Mouse (Mus musculus): ENCODE results near the gene Gm20388. TPM values are rescaled to one million over a fixed set of nuclear protein-coding genes. Genes with fewer than 3 reads are reported as not detected.
"Not testable (repeated sequence)": the region's sequence is repeated elsewhere in the genome, so short reads cannot be mapped to it uniquely, and the experiment has no call there.

Gene Gm20388
- total RNA-seq, 1 experiment from 2014 or later: 18.4 TPM

DNA sequence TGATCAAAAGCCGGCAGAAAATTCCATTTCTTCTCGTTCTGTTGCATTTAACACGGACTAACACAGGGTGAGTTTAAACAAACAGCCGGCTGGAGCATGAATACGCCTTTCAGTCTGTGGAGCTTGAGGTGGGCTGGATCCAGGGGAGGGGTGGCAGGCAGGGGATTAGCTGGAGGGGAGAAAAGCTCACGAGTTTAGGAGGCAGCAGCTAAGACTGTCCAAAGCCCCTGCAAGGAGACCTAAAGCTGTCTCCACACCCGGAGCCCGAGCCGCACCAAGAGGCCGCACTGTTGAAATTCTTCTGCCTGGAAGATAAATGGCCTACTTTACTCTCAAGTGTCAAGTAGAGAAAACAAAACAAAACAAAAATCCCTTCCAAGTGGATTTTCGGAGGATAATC, 1485.5 kb downstream of the Gm20388 start:
- no peak for ATAC-seq (replicated peaks in 1 of 2; ENCODE audit: insufficient read depth in 1 of 2, low FRiP score in 2 of 2, low TSS enrichment in 1 of 2, low read depth in 1 of 2, poor library complexity in 2 of 2, severe bottlenecking in 2 of 2)

DNA sequence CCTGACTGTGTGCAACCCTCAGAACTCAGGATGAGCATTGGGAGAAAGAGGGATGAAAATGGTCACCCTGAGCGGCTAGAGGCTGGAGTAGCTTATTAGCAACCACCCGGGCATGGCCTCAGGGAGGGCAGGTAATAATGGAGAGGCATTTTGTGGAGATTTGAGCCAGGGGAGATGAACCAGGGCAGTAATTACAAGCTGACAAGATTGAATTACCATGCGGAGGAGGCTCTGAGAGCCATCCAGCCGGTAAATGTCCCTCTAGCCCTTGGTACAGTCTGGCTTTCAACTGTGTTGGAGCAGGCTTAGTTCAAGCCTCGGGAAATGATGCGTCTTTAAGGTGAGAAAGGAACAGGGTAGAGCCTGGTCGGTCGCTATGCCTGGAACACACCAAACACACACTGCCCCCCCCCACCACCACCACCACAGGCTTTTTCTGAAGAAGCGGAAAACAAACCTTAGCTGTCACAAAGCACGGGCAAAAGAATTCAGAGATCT, 1486.6 kb downstream of the Gm20388 start:
- no peak for ATAC-seq (replicated peaks in 1 of 2; ENCODE audit: insufficient read depth in 1 of 2, low FRiP score in 2 of 2, low TSS enrichment in 1 of 2, low read depth in 1 of 2, poor library complexity in 2 of 2, severe bottlenecking in 2 of 2)

DNA sequence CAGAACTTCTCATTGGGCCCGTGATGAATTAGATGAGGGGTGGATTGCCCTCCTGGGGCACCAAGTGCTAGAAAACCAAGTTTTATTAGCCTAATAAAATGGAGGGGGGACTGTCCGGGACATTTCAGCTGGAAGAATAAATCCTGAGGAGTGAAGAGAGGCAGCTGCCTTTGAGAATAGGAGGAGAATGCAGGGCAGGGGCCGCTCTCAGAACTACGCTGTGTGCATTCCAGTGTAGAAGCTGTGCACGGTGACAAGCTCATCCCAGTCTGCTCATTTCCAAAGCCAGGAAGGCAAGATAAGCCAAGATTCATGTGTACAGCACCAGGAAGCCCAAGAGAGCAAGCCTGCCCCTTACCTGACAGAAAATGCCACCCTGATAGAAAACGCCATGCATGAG, 1487.4 kb downstream of the Gm20388 start:
- no peak for ATAC-seq (replicated peaks in 1 of 2; ENCODE audit: insufficient read depth in 1 of 2, low FRiP score in 2 of 2, low TSS enrichment in 1 of 2, low read depth in 1 of 2, poor library complexity in 2 of 2, severe bottlenecking in 2 of 2)

DNA sequence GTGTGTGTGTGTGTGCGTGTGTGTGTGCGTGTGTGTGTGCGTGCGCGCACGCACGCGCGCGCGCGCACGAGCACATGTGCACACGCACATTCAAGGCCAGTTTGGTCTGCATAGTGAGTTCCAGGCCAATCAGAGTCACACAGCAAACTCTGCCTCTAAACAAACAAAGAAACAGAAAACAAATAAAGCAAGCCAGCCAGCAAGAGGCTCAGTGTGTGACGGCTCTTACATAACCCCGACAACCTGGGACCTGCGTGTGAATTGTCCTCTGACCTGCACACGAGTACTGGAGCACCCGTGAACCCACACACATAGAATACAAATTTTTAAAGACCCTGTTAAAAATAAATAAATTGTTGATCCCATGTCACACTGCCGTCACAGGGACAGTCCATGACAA, 1488.1 kb downstream of the Gm20388 start:
- ATAC-seq (replicated peaks in 1 of 2; ENCODE audit: insufficient read depth in 1 of 2, low FRiP score in 2 of 2, low TSS enrichment in 1 of 2, low read depth in 1 of 2, poor library complexity in 2 of 2, severe bottlenecking in 2 of 2): no peak

DNA sequence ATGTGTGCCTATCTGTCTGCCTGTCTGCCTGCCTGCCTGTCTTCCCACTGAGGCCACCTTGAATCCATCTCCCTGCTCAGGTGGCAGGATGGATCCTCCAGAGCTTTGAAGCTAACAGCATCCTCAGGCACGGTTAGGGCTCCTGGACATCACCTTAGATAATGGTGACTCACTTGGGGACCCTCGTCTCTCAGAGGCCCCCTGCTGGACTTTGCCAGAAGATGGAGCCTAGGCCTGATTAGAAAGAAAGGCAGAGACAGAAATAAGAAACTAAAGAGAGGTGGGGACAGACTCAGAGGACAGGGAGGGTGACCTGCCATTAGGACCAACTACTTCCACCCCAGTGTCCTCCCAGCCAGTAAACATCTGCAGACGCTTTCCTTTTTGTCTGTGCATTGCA, 1488.5 kb downstream of the Gm20388 start:
- ATAC-seq (replicated peaks in 1 of 2; ENCODE audit: insufficient read depth in 1 of 2, low FRiP score in 2 of 2, low TSS enrichment in 1 of 2, low read depth in 1 of 2, poor library complexity in 2 of 2, severe bottlenecking in 2 of 2): no peak

DNA sequence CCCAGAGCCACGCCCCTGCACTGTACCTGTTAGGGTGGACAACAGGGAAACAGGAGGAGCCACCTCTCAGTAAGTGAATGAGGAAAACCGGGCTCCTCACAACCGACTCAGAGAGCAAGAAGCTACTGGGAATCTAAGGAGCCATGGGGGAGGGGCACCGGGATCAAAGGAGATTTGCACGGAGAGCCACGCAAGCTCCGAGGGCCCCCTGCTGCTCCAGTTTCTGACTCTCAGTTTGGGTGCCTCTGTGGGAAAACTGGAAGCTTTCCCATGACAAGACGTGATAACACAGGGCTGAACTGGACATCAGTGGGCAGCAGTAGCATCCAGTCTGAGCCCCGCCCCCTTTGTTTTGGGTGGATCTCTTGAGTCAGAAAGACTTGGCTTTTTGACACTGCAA, 1489.9 kb downstream of the Gm20388 start:
- no peak for ATAC-seq (replicated peaks in 1 of 2; ENCODE audit: insufficient read depth in 1 of 2, low FRiP score in 2 of 2, low TSS enrichment in 1 of 2, low read depth in 1 of 2, poor library complexity in 2 of 2, severe bottlenecking in 2 of 2)

DNA sequence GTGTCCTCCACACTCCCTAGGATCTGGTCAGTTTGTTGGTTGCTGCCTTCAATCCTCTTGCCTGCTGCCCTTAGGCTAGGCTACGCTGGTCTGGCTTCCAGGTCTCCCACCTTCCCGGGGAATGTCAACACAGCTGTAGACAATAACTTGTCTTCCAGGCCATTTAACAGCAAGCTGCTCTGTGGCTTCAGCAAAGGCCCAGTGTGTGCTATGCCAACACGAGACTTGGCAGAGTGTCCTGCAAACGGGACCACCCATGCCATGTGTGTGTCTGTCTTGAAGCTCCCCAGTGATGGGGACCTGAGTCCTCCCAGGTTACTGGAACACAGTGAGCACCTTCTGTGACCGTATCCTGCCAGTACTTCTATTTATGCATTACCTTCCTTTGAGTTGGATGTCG, 1493.2 kb downstream of the Gm20388 start:
- ATAC-seq (replicated peaks in 1 of 2; ENCODE audit: insufficient read depth in 1 of 2, low FRiP score in 2 of 2, low TSS enrichment in 1 of 2, low read depth in 1 of 2, poor library complexity in 2 of 2, severe bottlenecking in 2 of 2): no peak

DNA sequence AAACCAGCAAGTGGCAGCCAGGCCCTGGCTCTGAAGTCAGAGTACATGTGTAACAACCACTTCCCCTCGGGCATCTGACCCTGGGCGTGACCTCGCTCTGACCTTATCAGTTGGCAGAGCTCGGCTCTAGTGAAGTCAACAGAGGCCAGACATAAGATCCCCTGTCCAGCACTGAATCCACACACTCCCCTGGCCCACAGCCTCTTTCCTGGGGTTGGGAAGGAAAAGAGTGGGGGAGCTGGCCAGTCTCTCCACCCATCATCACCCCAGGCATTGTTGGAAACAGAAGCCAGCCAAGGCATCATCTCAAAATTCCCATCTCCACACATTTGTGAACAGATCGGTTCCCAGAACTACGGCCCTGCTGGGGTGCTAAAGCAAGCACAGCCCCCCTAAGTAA, 1507.4 kb downstream of the Gm20388 start:
- ATAC-seq (replicated peaks in 1 of 2; ENCODE audit: insufficient read depth in 1 of 2, low FRiP score in 2 of 2, low TSS enrichment in 1 of 2, low read depth in 1 of 2, poor library complexity in 2 of 2, severe bottlenecking in 2 of 2): no peak

DNA sequence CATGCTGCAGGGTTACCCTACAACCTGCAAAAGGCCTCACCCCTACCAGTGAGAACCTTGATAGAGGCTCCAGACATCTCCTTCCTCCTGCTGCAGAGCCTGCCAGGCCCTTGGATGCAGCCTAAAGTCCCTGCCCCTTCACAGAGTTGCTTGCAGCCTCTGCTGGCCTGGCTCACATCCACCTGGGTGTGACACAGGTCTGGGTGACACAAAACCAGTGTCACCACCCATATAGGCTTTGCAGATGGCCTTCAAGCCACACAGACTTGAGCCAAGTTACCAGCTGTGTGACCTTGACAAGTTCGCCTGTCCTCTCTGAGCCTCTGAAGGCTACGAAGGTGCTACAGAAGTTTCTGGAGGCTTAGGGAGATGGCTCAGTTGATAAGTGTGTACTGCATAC, 1508.9 kb downstream of the Gm20388 start:
- no peak for ATAC-seq (replicated peaks in 1 of 2; ENCODE audit: insufficient read depth in 1 of 2, low FRiP score in 2 of 2, low TSS enrichment in 1 of 2, low read depth in 1 of 2, poor library complexity in 2 of 2, severe bottlenecking in 2 of 2)

DNA sequence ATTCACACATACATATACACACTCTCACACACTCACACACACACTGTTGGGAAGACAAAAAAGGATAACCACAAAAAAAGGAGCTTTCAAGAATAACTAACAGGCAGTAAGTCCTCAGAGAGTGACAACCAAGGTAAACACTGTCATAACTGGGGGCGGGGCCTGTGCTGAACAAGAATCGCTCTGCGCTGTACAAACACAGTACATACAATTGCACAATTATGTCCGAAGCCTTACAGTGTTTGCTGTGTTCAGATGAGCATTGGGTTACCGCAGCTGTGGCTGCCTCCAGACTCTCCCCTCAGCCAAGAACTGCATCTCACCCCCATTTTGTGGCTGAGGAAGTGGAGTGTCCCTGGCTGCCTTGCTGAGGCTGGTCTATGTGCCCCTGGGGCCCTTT, 1510.4 kb downstream of the Gm20388 start:
- ATAC-seq (replicated peaks in 1 of 2; ENCODE audit: insufficient read depth in 1 of 2, low FRiP score in 2 of 2, low TSS enrichment in 1 of 2, low read depth in 1 of 2, poor library complexity in 2 of 2, severe bottlenecking in 2 of 2): no peak

DNA sequence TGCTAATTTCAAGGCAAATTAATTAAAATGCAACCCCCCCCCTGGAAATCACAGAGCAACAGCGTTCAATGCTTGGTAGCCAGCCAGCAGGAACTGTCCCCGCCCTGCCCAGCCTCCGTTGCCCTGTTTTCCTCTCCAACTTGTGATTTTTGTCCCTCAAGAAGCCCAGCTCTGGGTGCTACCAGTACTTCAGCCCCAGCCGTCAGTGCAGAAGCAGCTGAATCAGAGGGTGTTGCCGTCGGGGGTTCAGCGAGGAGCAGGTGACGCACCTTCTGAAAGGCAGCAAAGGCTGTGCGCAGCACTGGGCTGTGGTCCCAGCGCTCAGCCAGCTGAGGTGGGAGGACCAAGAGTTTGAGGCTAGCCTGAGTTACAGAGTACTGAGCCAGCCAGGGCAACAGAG, 1513.4 kb downstream of the Gm20388 start:
- ATAC-seq (replicated peaks in 1 of 2; ENCODE audit: insufficient read depth in 1 of 2, low FRiP score in 2 of 2, low TSS enrichment in 1 of 2, low read depth in 1 of 2, poor library complexity in 2 of 2, severe bottlenecking in 2 of 2): no peak

DNA sequence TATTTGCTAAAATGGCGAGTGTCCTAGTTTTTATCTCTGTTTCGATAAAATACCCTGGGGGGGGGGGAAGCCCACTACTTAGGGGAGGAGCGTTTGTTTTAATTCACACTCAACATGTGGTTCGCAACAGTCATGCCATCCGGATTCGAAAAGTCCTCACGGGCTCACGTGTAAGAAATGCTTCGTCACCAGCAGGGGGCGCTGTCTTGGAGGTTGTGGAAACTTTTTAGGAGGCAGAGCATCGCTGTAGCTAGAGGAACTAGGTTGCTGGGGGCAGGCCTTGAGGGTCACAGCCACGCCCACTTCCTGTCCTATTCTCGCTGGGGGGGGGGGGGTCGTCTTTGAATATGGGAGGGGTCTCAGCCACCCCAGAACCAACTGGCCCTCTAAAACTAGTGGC, 1514.0 kb downstream of the Gm20388 start:
- ATAC-seq (replicated peaks in 1 of 2; ENCODE audit: insufficient read depth in 1 of 2, low FRiP score in 2 of 2, low TSS enrichment in 1 of 2, low read depth in 1 of 2, poor library complexity in 2 of 2, severe bottlenecking in 2 of 2): no peak

DNA sequence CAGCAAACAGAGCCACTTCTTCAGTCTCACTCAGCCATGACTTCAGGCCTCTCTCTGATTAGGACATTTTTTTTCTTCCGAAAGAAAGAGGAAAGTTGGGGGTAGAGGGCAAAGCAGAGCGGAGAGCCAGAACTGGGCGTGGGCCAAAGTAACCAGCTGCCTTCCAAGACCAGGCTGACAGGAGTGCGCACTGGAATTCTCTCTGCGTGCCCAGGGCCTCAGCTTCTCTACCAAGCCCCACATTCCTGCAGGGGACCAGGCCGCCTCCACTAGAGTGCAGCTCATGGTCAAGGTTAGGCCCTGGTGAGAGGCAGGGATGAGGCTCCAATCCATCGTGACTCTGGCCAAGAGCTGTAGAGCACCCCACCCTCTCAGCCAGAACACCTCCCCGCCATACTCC, 1520.9 kb downstream of the Gm20388 start:
- ATAC-seq (replicated peaks in 1 of 2; ENCODE audit: insufficient read depth in 1 of 2, low FRiP score in 2 of 2, low TSS enrichment in 1 of 2, low read depth in 1 of 2, poor library complexity in 2 of 2, severe bottlenecking in 2 of 2): no peak

DNA sequence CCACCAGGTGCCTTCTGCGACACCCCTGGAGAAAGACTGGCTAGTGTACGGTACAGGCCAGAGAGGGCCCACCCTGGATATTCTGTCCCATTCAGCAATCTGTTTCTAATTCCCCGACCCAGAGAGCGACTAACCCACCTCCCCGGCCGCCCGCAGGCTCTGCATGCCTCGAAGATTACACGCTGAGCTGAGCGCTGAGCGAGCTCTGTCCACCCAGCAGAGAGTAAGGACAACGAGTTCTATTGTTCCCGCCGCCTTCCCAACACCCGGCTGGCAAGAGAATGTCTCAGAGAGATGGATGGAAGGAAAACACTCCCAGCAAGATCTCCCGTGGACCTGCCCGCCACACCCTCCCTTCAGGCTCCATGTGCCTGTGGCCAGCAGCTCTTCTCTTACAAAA, 1522.8 kb downstream of the Gm20388 start:
- ATAC-seq (replicated peaks in 1 of 2; ENCODE audit: insufficient read depth in 1 of 2, low FRiP score in 2 of 2, low TSS enrichment in 1 of 2, low read depth in 1 of 2, poor library complexity in 2 of 2, severe bottlenecking in 2 of 2): no peak

DNA sequence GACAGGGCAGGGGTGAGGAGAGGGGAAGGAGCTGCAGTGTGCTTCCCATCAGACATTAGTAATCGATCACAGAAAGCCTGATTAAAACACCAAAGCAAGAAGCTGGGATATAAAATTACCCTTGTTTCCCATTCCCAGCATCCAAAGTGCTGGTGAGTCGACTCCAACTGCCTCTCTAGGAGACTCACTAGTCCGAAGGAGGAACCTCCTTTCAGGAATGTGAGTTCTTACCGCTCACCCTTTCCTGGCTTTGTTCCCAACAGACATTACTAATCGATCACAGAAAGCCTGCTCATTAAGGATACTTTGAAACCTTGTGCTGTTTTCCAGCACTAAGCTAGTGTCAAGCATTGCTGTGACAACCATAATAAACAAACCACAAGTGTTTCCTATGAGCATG, 1526.0 kb downstream of the Gm20388 start:
- no peak for ATAC-seq (replicated peaks in 1 of 2; ENCODE audit: insufficient read depth in 1 of 2, low FRiP score in 2 of 2, low TSS enrichment in 1 of 2, low read depth in 1 of 2, poor library complexity in 2 of 2, severe bottlenecking in 2 of 2)

DNA sequence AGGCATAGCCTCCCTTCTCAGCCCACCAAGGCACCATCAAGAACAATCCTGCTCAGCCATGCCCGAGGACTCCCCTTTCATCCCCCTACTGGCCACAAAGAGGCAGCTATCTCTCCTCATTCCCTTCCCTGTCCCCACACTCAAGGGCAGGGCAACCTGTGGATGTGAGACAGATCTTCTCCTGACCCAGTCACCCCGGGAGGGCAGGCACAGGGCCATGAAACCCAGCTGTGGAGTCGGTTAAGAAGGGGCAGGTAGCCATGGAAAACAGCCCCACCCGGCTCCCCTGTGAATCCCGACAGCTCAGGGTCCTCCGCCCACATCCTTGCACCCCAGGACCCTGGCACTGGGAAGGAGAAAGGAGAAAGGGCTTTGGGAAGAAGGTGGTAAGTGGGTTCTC, 1526.9 kb downstream of the Gm20388 start:
- ATAC-seq (replicated peaks in 1 of 2; ENCODE audit: insufficient read depth in 1 of 2, low FRiP score in 2 of 2, low TSS enrichment in 1 of 2, low read depth in 1 of 2, poor library complexity in 2 of 2, severe bottlenecking in 2 of 2): no peak

DNA sequence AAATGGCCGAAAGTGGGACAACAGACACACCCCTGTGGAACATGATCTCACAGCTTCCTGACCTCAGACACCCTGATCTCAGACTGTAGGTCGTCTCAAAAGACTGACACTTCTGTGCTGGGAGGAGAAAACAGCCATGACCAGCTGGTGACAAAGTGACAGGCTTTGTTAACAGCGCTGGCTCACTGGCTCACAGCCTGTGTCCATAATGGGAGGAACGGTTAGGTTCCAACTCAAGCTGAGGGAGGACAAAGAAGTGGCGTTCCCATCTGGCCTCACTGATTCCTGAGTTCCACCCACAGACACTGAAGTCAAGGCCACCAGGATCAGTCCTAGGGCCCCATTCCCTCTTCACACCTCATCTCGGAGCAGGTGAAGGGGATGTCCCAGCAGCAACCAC, 1527.5 kb downstream of the Gm20388 start:
- no peak for ATAC-seq (replicated peaks in 1 of 2; ENCODE audit: insufficient read depth in 1 of 2, low FRiP score in 2 of 2, low TSS enrichment in 1 of 2, low read depth in 1 of 2, poor library complexity in 2 of 2, severe bottlenecking in 2 of 2)

DNA sequence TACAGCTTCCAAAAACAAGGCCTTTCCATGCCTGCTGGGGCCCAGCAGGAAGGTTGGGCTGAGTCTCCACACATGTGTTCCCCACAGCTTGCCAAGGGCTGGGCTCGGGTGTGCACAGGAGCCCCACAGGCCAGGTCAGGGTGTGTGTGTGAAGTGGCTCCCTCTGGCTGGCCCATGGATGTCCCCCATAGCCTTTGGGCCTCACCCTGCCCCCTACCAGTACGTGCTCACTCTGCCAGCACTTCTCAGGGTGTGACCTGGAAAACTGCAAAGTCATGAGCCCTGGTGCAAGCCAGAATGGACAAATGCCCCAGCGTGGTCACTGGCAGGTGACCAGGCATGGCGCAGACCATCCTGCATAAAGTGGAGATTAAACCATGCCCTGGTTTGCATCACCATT, 1528.7 kb downstream of the Gm20388 start:
- ATAC-seq (replicated peaks in 1 of 2; ENCODE audit: insufficient read depth in 1 of 2, low FRiP score in 2 of 2, low TSS enrichment in 1 of 2, low read depth in 1 of 2, poor library complexity in 2 of 2, severe bottlenecking in 2 of 2): no peak

DNA sequence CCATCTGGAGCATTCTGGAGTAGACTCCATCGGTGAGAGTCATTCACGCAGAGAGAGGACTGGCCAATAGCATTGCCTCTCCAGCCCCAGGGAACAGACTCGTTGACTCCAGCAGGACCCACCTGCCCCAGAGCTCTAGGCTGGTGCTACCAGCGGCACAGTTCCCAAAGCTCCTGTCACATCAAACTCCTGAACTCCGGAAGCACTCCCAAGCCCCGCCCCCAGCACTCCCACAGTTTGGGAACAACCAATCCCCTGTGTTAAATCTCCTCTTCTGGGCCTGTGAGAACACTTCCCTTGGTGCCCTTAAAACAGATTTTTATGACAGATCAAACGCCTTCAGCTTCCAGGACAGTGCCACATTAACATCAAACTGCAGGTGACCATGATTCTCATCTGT, 1532.7 kb downstream of the Gm20388 start:
- no peak for ATAC-seq (replicated peaks in 1 of 2; ENCODE audit: insufficient read depth in 1 of 2, low FRiP score in 2 of 2, low TSS enrichment in 1 of 2, low read depth in 1 of 2, poor library complexity in 2 of 2, severe bottlenecking in 2 of 2)

DNA sequence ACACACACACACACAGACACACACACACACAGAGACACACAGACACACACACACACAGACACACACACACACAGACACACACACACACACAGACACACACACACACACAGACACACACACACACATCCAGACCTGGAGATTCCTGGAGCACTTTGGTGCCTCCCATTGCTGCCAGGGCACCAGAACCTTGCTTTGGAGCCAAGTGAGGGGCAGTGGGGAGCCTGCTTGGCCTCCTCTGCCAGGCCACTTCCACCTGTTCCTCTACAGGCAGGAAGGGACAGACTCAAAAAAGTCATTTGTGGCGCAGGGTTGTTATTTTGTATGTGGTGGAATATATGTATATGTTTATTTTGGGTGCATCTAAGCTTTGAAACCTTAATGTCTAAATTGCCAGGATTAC, 1533.9 kb downstream of the Gm20388 start:
- ATAC-seq (replicated peaks in 1 of 2; ENCODE audit: insufficient read depth in 1 of 2, low FRiP score in 2 of 2, low TSS enrichment in 1 of 2, low read depth in 1 of 2, poor library complexity in 2 of 2, severe bottlenecking in 2 of 2): not testable (repeated sequence)
